Mouse (Mus musculus) gastrocnemius, adult 8-10 months (tissue): ENCODE data around the gene CK137956. TPM values are rescaled to one million over a fixed set of nuclear protein-coding genes. Genes with fewer than 3 reads are reported as not detected.

Experiments used
- DNase-seq, 2 experiments: peaks; one replicate each; pipeline ENCODE4 v3.0.0; 2022; ENCODE audit warnings: low spot score in 2 of 2
- total RNA-seq, 4 experiments: library from RNA; stranded (reverse); gene quantifications; 2 replicates each; pipeline ENCODE4 v1.2.4; 2022

The CK137956 gene
- total RNA-seq, 4 experiments from 2014 or later = not detected

DNA sequence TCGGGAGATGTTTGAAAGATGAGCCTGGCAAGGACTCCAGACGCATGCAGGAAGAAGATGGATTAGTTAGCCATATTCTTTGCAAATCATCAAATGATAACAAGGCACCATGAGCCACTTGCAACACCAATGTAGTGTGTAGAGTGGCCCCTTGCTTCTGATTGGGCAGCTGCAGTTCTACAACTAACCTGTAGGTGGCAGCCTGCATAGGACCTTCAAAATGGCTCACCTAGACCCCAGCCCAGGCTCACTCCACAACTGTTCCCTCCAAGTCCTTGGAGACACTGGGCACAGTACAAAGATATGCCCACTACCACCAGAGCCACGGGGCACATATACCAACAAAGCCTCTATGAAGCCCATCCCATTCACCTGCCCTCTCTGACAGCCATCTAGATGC is 35.4 kb downstream of the CK137956 start:
- DNase-seq = no peak

DNA sequence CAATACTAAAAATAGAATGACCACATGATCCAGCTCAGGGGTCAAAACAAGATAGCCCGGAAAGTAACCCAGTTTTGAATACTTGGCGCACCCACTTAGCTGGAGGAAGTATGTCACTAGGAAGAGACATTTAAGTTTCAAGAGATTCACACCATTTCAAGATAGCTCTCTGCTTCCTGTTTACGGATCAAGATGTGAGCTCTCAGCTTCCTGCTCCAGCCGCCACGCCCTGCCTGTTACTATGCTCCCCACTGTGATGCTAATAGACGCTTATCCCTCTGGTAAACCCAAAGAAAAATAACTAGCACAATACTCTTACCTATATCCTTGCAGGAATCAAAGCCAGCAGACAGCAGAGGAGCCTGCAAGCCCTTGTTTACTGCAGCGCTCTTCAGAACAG is 57.2 kb downstream of the CK137956 start:
- no peak for DNase-seq

DNA sequence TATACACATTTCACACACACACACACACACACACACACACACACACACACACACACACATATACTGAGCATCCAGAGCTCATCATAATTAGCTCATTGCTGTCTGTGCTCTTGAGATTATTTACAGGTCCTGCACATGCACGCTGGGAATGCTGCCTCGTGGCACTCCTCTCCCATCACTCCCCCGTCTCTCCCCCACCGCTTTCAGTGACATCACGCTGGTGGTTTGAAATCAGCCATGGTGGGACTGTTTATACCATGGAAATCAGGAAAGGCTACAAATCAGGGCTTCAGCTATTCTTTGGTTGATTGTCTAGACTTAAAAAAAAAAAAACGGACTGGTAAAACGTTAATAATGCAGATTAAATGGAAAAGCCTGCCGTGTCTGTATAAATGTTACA is 63.6 kb downstream of the CK137956 start:
- no peak for DNase-seq

DNA sequence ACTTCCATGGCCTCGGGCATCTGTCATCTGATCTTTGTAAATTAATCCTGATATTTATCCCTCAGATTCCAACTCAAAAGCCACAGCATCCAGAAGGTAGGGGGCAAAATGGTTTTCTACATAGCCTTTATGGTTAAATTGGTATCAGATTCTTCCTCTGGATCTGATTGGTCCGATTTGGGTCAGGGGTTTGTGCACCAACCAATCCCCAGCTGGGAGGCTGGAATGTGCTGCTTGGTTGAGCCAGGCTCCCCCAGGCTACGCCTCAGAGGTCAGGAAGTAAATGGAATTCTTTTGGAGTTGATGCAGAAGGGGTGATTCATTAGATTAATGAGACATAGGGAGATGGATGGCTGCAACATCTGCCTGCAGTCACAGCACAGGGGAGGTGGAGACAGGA is 66.8 kb downstream of the CK137956 start:
- DNase-seq = no peak

DNA sequence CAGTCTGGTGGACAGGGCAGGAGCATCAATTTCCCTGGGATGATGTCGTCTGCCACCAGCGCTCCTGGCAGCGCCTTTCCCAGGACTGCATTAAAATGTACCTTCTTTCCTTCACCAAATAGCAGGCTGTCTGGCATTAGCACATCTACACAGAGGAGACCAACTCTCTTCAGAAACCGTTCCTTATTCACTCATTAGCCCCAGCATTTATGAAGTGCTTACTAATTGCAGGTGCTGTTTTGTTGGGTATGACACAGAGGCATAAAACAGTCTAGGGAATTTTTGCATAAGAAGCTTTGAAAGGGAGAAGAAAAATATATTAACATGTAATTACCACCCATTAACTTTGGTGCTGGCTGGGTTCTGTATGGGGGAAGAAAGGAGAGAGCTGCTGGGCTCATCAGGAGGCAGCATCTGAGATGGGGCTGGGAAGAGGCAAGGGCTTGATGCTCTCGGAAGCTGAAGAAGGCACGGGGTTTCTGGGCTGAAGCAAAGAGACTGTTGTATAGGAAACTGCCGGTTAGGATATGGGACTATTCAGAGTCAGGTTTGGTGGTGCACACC is 69.8 kb downstream of the CK137956 start:
- no peak for DNase-seq

DNA sequence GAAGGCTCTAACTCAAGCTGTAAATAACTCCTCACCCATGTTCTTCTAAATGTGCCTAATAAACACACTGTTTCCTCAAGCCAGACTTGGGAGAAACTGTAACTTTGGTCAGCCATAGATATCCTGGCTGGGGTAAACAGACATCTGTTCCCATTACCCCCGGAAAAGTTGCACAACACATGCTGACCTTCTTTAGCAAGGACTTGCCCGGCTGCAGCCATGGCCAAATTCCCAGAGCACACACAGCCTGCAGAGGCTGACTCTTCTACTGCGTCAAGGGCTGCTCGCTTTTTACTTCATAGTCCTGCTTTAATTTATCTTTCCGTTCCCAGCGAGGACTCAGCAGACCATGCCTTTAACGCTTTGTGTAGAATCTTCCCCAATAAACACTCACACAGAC is 81.7 kb downstream of the CK137956 start:
- DNase-seq = no peak

DNA sequence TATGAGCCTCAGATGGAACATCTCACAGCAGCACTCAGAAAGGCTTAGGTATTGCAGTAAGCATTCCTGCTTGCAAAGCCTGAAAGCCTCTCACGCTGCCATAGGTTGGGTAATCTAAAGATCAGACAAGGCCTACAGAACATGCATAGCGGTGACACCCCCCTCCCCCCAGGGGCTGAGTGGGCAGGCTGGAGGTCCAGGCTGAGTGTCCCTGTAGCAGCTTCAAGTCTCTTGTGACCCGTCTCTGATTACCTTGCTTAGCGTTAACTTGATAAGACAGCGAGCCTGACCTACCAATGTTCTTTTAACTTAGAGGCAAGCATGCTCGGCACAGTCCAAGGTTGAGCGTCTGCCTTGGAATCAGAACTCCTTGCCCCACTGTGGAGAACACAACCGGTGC is 91.8 kb downstream of the CK137956 start:
- DNase-seq = no peak

Other genes starting within 250 kb of the CK137956 start
- not detected for gene Csmd2, start 16.9 kb upstream of the CK137956 start, total RNA-seq